Mouse (Mus musculus) left cerebral cortex, postnatal 25 days (tissue): ENCODE measurements around the gene Nfam1. TPM values are rescaled to one million over a fixed set of nuclear protein-coding genes. Genes with fewer than 3 reads are reported as not detected.

Experiments used
- DNase-seq, 2 experiments: peaks; one replicate each; pipeline ENCODE4 v3.0.0; 2022; ENCODE audit warnings: low spot score in 2 of 2, mixed read lengths in 1 of 2
- intact Hi-C: fragments of 180-260 bp; cut with DNase I; formaldehyde crosslinking; loops from one replicate; pipeline ENCODE4 v1.15.1; 2025
- total RNA-seq, 2 experiments: library from RNA; stranded (reverse); gene quantifications; 2 replicates each; pipeline ENCODE4 v1.2.3; 2021

Gene Nfam1
- total RNA-seq, 2 experiments from 2014 or later: 2.0 to 2.8 TPM

DNA sequence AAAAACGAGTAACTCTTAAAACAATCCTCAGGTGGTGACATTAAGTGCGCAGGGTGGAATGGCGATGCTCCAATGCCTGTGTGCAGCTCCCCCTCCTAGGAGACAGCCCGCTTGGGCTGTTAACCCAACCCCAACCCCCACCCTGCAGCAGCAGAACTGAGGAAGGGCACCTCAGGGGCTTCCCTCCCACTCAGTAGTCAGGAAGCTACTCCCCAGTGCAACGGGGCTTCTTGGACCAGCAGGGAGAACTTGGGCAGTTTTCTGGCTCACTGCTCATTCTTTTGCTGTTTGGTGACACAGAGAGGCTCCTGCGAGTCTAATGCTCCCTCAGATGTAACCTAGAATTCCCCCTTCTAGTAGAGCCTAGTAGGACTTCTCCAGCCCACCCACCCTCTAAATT lies 65.2 kb downstream of the Nfam1 start:
- no peak for DNase-seq
- intact Hi-C loops: no loop called here

DNA sequence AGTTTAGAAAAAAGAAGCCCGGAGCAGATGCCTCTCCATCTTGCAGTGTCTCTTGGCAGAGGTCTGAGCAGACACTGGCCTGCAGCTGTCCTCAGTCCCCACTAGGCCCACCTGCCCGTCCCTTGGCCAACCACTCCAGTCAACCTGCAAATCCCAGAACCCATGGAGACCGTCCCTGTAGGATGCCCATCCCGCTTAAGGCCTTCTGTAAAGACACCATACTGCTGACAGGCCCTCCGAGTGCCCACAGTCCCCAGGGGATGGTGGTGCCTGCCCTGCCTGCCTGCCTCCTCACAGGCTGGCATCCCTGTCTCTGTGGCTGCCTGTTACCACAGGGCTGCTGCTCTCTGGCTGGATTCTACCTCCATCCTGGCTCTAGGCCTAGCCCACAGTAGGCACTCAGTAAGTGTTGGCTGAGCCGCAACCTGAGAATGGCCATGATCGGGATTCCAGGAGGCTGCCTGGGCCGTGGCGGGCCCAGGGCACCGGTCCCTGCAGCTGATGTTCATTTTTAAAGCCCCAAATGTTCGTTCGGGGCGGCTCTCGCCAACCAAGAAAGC lies 68.8 kb downstream of the Nfam1 start:
- intact Hi-C loops: no loop called here
- no peak for DNase-seq

DNA sequence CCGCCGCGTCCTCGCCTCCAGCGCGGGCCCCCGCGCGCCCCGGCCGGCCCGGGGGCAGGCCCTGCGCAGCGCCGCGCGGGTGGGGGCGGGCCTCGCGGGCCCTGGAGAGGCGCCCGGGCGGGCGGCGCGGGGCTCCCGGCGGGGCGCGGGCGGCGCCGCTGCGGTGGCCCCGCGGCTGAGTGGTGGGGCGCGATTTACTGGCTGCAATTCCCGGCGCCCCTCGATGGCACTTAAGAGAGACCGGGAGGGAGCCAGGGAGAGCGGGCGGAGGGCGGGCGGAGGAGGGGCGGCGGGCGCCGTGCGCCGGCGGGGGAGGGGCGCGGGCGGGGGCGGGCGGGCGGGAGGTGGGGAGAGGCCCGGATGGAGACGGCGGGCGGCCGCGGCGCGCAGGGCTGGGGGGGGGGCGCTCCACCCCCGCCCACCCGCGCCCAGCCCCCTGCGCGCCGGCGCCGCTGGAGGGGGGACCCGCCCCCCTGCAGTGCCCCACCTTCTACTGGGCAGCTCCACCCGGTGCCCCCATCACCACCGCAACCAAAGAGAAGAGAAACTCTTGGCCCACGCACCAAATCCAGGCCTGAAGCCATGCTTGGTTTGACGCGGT lies 69.5 kb downstream of the Nfam1 start:
- intact Hi-C loops: no loop called here
- no peak for DNase-seq

DNA sequence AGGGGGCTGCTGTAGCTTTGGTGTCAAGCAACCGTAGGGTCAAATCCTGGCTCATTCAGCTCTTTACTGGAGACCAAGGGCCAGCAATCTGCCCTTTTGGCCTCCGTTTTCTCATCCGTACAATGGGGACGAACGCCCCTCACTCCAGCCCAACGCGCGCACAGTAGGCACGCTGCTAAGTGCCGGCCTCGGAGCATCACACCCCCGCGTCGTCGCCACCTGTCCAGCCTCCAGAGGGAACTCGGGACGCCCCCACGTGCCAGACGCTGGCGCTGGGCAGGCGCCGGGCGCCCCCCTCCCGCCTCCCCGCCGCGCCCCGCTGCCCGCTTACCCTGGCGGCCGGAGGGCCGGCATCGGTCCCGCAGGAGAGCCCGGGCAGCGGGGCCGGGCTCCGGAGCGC lies 70.0 kb downstream of the Nfam1 start:
- intact Hi-C loops: no loop called here
- peak in 1 of 2 experiments; percentile 44 for DNase-seq

DNA sequence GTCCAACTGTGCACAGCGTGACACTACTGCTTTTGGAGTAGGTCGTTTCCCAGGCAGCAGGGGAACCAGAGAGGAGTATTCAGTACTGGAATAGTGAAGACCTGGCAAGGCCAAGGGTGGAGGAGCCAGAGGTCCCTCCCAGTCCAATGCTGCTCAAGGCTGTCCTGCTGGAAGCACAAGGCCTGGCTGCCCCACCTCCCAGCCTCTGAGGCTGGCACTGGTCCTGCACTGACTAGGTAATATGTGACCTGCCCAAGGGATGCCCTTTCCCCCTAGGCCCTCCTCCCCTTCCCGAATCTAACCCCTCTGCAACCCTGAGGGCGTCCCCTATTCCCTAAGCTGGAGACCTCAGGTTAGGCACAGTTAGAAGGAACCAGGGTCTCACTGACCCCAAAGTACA lies 70.6 kb downstream of the Nfam1 start:
- DNase-seq: no peak
- intact Hi-C loops: no loop called here

DNA sequence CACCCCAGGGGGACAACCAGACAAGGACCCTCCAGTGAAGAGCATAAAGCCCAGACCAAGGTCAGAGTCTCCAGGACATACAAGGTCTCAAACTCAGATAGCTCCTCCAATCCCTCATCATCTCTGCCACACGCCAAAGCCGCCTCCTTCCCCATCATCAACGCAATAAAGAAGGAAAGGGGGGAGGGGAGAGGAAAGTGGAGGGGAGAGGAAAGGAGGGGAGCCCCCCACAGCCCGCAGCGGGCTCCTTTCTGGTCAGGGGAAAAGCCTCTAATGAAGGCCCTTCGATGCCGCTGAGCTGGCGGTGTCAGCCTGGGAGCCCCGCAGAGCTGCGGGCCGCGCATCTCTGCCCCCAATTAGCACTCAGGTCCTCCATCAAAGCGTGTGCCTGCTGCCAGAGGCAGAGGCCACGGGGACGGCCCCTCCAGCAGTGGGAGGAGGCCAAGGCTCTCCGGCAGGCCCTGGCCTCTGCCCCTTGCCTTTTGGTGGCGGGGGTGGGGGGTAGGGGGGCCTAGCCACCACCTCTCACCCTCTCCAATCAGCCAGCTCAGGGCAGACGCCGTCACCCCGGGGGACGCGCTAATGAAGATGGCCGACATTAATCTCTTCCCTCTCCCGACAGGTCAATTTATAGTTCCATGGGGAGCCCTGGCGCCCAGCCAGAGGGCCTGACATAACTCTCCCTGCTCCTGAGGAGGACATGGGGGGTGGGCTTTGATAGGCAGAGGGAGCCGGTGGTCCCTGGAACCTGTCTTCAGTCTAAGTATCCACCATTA lies 72.1 kb downstream of the Nfam1 start:
- DNase-seq: no peak
- intact Hi-C loops: no loop called here

DNA sequence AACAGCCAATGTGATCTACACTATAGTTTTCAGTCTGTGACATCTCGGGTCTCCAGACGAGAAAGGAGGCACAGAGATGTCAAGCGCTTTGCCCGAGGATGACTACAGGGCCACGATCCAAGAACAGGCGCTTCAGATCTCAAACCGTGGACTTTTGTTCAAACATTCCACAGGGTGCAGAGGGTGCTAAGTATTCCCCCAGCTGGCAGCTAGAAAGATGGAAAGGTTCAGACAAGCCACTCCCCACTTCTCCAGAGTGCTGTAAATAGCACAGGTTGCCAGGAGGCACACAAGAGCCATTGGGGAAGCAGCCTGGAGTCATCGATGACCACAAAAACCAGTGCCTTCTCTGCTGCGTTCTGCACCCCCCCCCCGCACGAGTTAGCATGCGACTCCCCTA lies 74.0 kb downstream of the Nfam1 start:
- no peak for DNase-seq
- intact Hi-C loops: no loop called here

DNA sequence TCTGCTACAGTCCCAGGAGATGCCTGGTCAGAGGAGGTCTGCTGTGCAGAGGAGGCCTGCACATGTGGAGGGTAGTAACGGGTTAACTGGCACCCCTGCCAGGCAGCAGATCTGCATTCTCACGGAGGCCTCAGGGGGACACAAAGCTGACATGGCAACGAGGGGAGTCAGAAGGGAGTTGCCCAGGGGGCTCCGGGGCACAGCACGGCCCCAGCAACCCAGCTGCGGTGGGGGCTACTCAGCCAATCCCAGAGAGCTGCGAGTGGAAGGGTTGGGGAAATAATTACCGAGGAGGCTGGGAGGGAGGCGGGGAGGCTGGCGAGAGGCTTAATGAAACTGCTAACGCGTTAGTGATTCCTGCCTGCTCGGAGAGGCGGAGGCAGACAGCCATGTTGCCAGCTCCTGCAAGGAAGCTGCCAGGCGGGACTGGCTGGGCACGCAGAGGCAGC lies 74.8 kb downstream of the Nfam1 start:
- intact Hi-C loops: no loop called here
- DNase-seq: peak; percentile 63 to 74

DNA sequence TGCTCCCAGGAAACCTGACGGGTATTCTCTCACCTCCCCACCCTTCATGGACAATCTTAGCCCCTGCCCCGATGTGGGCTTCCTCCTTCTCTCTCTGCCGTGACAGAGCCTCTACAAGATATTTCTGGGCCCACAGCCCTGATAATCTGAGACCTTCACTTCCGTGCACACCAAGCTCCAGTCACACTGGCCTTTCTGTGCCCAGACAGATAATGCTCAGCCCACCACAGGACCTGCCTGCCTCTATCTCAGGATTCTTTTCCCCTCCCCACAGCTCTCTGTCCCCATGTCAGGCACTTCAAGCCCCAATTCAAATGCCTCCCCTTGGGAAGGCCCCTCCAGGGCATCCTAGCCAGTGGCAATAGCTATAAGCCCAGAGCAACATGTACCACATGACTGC lies 76.4 kb downstream of the Nfam1 start:
- intact Hi-C loops: no loop called here

DNA sequence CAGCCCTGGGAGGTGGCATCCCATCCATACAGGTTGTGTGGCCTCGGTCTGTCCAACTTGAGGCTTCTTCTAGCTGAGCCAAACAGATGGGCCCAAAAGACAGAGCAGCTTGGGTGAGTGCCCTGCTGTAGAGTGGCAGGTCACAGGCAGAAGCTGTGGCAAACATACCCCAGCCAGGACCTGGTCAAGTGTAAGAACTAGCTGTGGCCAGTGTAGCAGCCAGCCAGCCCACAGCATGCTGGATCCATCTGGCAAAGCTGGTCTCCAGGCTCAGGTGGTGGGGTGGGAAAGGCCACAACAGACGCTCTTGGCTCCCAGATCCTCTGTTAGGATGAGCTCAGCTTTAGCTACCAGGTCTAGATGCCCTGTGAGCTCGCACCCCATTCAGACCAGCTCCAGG lies 76.8 kb downstream of the Nfam1 start:
- DNase-seq: no peak
- intact Hi-C loops: no loop called here

More for the DNA sequence above, 76.4 kb downstream of the Nfam1 start:
- DNase-seq: no peak

DNA sequence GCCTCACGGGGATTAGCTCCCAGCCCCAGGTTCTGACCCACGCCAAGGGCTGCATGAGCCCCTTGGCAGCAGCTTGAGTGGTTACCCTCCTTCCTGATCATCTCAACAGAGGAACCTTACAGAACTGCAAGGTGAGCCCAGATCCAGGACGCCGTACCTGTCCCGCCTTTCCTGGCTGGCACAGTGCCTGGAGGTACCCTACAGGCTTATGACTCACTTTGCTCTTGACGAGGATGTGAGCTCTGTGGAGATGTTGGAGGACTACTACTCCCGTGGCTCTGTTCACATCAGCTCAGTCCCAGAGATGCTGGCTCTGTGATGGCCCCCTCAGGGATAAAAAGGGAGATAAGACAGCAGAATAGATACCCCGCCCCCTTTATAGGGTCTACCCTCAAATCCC lies 77.8 kb downstream of the Nfam1 start:
- intact Hi-C loops: no loop called here
- no peak for DNase-seq

DNA sequence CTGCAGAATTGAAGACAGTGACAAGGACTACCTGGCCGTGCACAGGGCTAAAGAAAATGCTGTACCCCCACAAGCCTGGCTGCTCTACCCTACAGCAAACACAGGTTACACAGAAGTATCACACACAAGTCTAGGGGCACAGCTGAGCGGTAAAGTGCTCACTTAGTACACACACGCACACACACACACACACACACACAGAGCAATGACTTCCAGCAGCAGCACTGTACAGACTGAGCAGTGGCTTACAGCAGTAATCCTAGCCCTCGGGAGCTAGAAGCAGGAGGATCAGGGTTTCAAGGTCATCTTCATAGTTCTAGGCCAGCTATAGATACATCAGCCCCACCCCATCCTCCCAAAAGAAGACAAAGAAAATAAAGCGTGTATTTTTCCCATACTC lies 79.1 kb downstream of the Nfam1 start:
- no peak for DNase-seq
- intact Hi-C loops: no loop called here

DNA sequence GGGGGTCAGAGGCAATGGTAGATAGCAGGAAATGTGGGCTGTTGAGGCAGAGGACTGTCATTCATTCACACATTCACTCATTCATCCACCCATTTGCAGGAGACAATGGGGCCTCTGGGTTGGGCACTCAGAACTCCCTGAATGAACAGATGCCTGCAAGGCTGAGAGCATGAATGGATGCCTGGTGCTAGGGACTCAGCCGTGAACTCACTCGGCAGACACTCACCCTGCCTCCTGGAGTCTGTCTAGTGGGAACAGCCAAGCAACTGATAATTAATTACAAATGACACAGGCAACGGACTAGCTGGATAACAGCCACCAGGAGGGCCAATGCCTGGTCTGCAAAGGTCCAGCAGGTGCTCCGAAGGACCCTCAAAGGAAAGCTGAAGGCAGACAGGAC lies 80.0 kb downstream of the Nfam1 start:
- no peak for DNase-seq
- intact Hi-C loops: no loop called here

DNA sequence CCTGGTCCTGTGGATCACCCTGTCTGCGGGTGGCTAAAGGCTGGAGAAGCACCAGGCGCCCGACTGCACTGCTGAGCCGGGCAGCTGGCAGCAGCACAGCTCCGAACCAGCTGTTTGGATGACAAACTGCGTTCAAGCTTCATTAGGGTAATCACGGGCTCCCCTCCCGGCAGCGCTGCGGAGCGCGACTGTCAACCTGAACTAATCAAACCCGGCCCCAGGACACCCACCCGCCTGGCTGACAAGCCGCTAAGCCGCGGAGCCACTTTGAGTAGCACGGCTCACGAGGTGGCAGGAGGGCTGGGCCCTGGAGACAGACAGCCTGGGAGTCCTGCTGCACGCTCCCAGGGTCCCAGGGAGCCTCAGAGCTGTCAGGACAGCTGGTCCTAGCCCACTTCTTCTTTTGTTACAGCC lies 80.8 kb downstream of the Nfam1 start:
- intact Hi-C loops: no loop called here
- no peak for DNase-seq

DNA sequence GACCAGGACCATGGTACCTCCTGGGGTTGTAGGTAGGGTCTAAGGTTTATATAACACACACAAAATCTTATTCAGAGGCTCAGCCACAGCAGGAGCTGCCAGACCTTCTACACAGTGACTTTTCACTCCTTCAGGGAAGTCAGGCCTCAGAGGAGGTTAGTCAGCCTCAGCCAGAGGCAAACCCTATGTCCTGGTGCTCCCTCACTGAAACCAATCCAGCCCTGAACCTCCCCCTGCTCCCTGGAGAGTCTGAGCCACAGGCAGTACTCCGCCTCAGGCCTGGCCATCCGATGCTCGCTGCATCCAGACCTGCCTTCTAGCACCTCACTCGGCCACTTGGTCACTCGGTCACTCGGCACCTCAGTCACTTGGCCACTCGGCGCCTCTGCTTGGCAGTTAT lies 82.9 kb downstream of the Nfam1 start:
- no peak for DNase-seq
- intact Hi-C loops: no loop called here

DNA sequence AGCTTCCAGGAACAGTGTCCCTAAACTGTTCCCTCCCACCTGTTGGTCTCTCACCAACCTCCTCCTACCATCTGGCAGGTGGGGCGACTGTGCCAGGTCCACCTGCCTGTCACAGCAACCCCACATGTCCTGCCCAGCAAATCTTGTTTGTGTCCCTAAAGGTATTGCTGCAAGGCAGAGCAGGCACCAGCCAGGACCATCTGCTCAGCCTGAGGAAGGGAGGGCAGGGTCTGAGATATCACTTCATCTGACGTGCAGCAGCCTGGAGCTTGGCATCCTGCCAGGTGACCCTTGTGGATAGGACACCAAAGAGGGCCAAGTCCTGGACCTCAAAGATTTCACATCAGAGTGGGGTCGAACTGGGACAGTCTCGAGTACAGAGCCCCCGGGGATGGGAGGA lies 85.7 kb downstream of the Nfam1 start:
- DNase-seq: no peak
- intact Hi-C loops: no loop called here

DNA sequence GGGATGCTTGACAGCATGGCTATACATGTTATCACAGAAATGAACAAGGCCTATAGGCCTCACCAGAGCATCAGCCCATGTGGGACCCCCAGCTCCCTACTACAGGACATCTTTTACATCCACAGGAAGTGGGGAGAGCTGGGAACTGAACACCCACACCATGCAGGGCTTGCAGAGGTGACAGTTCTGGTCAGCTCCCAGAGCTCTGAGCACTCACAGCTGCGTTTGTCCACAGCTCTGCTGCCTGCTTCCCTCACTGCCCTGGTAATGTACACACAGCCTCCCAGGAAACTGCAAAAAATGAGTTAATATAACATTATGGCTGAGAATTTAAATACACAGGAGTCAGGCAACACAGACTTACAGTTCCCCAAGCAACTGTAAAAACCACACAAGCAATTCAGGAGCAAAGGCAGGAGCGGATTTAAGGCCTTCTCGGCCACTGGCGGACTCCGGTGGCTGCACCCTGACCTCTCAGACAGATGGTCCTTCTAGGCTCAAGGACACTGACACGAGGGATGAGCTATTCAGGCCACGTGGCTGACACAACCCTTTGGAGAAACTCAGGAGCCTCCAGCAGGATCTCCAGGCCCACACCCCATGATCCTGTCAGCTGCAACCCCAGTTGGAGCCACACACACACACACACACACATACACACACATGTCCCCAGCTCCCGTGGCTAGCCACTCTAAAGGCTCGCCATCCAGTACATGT lies 88.5 kb downstream of the Nfam1 start:
- intact Hi-C loops: no loop called here
- no peak for DNase-seq
